Mouse (Mus musculus) heart, embryonic 13.5 days (tissue): Measurements from ENCODE around the gene Dao. TPM values are rescaled to one million over a fixed set of nuclear protein-coding genes. Genes with fewer than 3 reads are reported as not detected.
A peak's percentile ranks its signal among the peaks of the same experiment; 100 is the strongest.

Experiments
- ATAC-seq: fragments of 200-750 bp; cut with Nextera tagmentation; 2 replicates; pipeline ENCODE4 v1.8.0; 2017; ENCODE audit warnings: moderate TSS enrichment; ENCODE audit not compliant: insufficient number of reproducible peaks, low FRiP score, low TSS enrichment; ENCODE audit errors: extremely low read depth
- H3K27ac ChIP-seq: fragments of 300-500 bp; sonication (generic); replicated peaks from 2 replicates; pipeline ENCODE4 v1.5.1; 2015; ENCODE audit warnings: moderate library complexity, mild to moderate bottlenecking, inconsistent platforms
- H3K27me3 ChIP-seq: fragments of 300-500 bp; sonication (generic); replicated peaks from 2 replicates; pipeline ENCODE4 v1.6.1; 2015; ENCODE audit warnings: mild to moderate bottlenecking, inconsistent platforms
- H3K36me3 ChIP-seq: fragments of 300-500 bp; sonication (generic); 2 replicates; pipeline ENCODE4 v1.6.1; 2015; ENCODE audit warnings: mild to moderate bottlenecking, inconsistent platforms
- H3K4me1 ChIP-seq: fragments of 300-500 bp; sonication (generic); 2 replicates; pipeline ENCODE4 v1.6.1; 2015; ENCODE audit warnings: inconsistent platforms
- H3K4me2 ChIP-seq: fragments of 300-500 bp; sonication (generic); 2 replicates; pipeline ENCODE4 v1.6.1; 2015; ENCODE audit warnings: inconsistent platforms, mild to moderate bottlenecking, moderate library complexity
- H3K4me3 ChIP-seq: fragments of 300-500 bp; sonication (generic); 2 replicates; pipeline ENCODE4 v1.5.1; 2015; ENCODE audit warnings: moderate library complexity, mild to moderate bottlenecking, inconsistent platforms
- H3K9ac ChIP-seq: fragments of 300-500 bp; sonication (generic); 2 replicates; pipeline ENCODE4 v1.6.1; 2015; ENCODE audit warnings: inconsistent platforms, mild to moderate bottlenecking, moderate library complexity
- H3K9me3 ChIP-seq: fragments of 300-500 bp; sonication (generic); 2 replicates; pipeline ENCODE4 v1.6.1; 2016; ENCODE audit warnings: inconsistent platforms
- WGBS: fragments of 180-500 bp; shearing (Covaris S2); methylation state at CpG from one replicate; pipeline ENCODE4 v1.1.7; 2015; ENCODE audit warnings: mixed read lengths; 5-methylcytosine and 5-hydroxymethylcytosine counted together
- polyA plus RNA-seq: library from polyadenylated mRNA; unstranded; fragments of >200 nt; fragmentation: Nextera tagmentation; extraction: Ambion mirVana; gene quantifications from 2 replicates; pipeline ENCODE4 v1.2.1, GENCODE M21; 2015

Gene Dao
- not detected in 2 replicates for polyA plus RNA-seq

GRCm38 (mm10) chr5:114003542-114003941 lies at the start of gene Dao:
Gene Dao, plus strand, starts transcription at chr5:114003703.
- Histone ChIP-seq H3K4me2 (no peak within 1 kb of the TSS), H3K4me1 (no peaks in the 10 kb centered on the region), H3K9me3 (no peaks in the 10 kb centered on the region), H3K27me3 (peaks cover 10% of the 10 kb centered on the region; the same call in 1 of the 2 replicates), H3K27ac (no peak within 1 kb of the TSS), H3K36me3 (no peaks in the 10 kb centered on the region), H3K9ac (no peak within 1 kb of the TSS), H3K4me3 (no peak within 1 kb of the TSS)
- no peak for ATAC-seq
- 53% methylated on average over 5 of the region's 5 CpGs for WGBS

DNA sequence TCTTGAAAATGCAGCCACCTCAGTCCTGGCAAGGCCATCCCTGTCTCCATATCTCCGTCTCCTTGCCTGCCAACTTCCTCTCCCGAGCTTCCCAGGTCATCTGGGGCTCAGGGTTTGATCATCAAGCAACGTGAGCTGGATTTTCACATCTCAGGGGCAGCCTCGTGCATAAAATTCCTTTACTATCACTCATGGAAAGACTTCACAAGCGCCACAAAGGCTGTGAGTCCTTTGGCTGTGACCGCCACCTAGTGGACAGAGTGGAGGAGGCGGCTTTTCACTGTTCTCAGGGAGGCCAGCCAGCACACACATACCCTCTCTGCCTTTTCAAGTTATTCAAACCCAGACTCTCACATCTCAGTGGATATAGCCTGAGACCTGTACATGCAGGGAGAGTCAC lies 49.1 kb upstream of the Dao start:
- Histone ChIP-seq H3K36me3 (peaks cover 62% of the 10 kb centered on the region), H3K4me1 (peaks cover 67% of the 10 kb centered on the region), H3K9ac (no peak overlapping the region), H3K4me3 (no peak overlapping the region), H3K27me3 (no peaks in the 10 kb centered on the region), H3K4me2 (peak overlapping the region; percentile 36), H3K27ac (peak overlapping the region; percentile 82), H3K9me3 (no peaks in the 10 kb centered on the region)
- ATAC-seq = no peak
- 4% methylated on average over 7 of the region's 7 CpGs for whole genome bisulfite sequencing

DNA sequence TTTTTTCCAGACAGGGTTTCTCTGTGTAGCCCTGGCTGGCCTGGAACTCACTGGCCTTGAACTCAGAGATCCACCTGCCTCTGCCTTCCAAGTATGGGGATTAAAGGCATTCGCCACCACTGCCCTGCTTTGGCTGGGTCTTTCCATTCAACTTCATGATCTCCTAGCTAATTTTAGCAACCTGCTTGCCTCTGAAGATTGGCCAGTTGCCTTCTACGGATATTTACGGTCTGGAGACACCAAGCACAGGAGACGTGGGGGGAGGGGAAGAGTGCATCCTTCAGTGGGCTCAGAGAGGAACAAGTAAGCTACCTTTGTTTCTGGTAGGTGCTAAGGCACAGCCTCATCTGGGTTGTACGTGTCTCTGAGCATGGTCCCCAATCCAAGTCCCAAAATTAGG lies 48.2 kb upstream of the Dao start:
- peaks cover 56% of the 10 kb centered on the region for H3K36me3 ChIP-seq
- no peak for ATAC-seq

DNA sequence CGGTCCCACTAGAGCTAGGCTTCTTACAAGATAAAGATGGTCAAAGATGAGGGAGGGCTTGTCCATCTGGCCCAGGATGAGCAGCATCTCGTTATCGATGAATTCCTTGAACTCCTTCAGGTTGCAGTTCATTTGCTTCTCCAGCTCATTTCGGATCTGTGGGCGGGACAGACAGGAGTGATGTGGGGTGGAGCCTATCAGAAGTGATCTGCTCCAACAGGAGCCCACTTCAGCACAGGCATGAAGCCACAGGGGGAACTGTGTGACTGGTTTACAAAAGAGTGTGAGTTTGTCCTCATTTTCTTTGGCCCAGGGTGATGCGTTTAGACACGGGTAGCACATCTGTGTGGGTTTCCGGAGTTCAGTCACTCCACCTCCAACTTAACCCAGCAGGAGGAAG lies 47.8 kb upstream of the Dao start:
- Histone ChIP-seq H3K27ac (no peak overlapping the region), H3K4me2 (no peak overlapping the region), H3K4me1 (peaks cover 64% of the 10 kb centered on the region), H3K9ac (no peak overlapping the region), H3K9me3 (no peaks in the 10 kb centered on the region), H3K4me3 (no peak overlapping the region), H3K36me3 (peaks cover 56% of the 10 kb centered on the region), H3K27me3 (no peaks in the 10 kb centered on the region)
- 75% methylated on average over 8 of the region's 8 CpGs for WGBS
- ATAC-seq = no peak

More for the DNA sequence above, 48.2 kb upstream of the Dao start:
- no peak overlapping the region for H3K27ac ChIP-seq
- H3K9ac ChIP-seq = no peak overlapping the region
- 52% methylated on average over 5 of the region's 5 CpGs for WGBS
- no peaks in the 10 kb centered on the region for H3K9me3 ChIP-seq
- no peak overlapping the region for H3K4me2 ChIP-seq
- H3K4me3 ChIP-seq = no peak overlapping the region
- H3K27me3 ChIP-seq = no peaks in the 10 kb centered on the region
- peaks cover 68% of the 10 kb centered on the region for H3K4me1 ChIP-seq

DNA sequence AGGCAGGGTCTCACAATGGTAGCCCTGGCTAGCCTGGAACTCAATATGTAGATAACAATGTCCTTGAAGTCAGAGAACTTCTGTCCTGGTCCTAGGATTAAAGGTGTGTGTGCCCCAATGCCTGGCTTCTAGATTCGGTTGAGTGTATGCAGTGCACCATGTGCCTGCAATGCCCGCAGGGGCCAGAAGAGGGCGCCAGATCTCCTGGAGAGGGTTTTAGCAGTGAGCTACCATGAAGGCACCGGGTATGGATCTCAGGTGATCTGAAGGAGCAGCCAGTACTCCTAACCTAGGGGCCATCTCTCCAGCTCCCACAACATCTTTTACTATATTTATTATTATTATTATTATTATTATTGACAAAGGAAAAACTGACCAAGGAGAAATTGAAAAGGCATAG lies 47.0 kb upstream of the Dao start:
- Histone ChIP-seq H3K27ac (no peak overlapping the region), H3K9ac (no peak overlapping the region), H3K4me2 (no peak overlapping the region), H3K27me3 (no peaks in the 10 kb centered on the region), H3K4me3 (no peak overlapping the region), H3K9me3 (no peaks in the 10 kb centered on the region), H3K4me1 (peaks cover 62% of the 10 kb centered on the region), H3K36me3 (peaks cover 59% of the 10 kb centered on the region)
- 10% methylated on average over 4 of the region's 4 CpGs for WGBS
- ATAC-seq = no peak

DNA sequence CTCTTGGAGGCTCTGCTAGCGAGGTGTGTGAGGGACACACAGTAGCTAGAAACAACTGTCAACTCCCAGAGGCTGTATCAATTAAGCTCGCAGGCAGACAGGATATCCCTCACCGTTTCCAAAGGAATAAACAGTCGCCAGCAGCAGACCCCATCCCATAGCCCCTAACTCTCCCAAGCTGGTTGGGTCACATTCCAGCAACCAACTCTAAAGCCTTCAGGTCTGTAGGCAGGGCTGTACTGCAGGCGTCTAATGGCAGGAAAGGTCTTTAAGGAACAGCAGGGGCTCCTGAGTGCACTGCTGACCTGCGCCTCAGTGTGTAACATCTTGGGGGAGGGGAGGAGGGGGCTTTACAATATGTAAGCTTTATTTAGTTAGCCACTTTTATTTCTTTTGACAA lies 44.5 kb upstream of the Dao start:
- ATAC-seq = no peak
- 27% methylated on average over 6 of the region's 6 CpGs for WGBS
- Histone ChIP-seq H3K9ac (no peak overlapping the region), H3K27me3 (no peaks in the 10 kb centered on the region), H3K27ac (no peak overlapping the region), H3K4me3 (no peak overlapping the region), H3K36me3 (peaks cover 56% of the 10 kb centered on the region), H3K9me3 (no peaks in the 10 kb centered on the region), H3K4me2 (no peak overlapping the region), H3K4me1 (peaks cover 53% of the 10 kb centered on the region)

- no peak overlapping the region for H3K4me2 ChIP-seq
- H3K27me3 ChIP-seq = no peaks in the 10 kb centered on the region
- peaks cover 61% of the 10 kb centered on the region for H3K36me3 ChIP-seq
- ATAC-seq = no peak
- H3K4me3 ChIP-seq = no peak overlapping the region
- 63% methylated on average over 8 of the region's 8 CpGs for WGBS
- H3K4me1 ChIP-seq = peaks cover 41% of the 10 kb centered on the region
- no peak overlapping the region for H3K27ac ChIP-seq
- no peak overlapping the region for H3K9ac ChIP-seq
- no peaks in the 10 kb centered on the region for H3K9me3 ChIP-seq
Observed at GRCm38 (mm10) chr5:113960416-113960815, 43.1 kb upstream of the Dao start.

DNA sequence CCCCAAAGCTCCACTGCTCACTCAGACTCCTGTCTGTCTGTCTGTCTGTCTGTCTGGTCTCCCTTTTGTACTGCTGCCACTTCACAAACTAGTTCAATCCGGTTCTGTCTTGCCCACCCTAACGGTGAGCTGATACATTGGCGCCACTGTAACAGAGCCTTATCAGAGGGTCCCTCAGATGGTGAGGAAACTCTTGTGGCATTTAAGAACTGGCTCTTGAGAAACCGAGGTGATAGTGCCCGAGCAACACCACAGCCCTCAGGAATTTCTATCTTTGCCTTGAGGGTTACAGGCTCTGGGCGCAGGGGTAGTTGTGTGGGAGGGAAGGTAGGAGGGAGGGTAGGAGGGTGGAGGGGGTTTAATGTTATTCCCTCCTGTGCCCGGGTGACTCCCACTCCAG lies 41.7 kb upstream of the Dao start:
- Histone ChIP-seq H3K4me3 (no peak overlapping the region), H3K9me3 (no peaks in the 10 kb centered on the region), H3K27ac (peak overlapping the region; percentile 33), H3K36me3 (peaks cover 68% of the 10 kb centered on the region), H3K27me3 (no peaks in the 10 kb centered on the region), H3K4me1 (peaks cover 44% of the 10 kb centered on the region), H3K4me2 (peak overlapping the region; percentile 14; the same call in 1 of the 2 replicates), H3K9ac (no peak overlapping the region)
- 18% methylated on average over 7 of the region's 7 CpGs for WGBS
- ATAC-seq = no peak

- Histone ChIP-seq H3K27me3 (no peaks in the 10 kb centered on the region), H3K9me3 (no peaks in the 10 kb centered on the region), H3K36me3 (peaks cover 80% of the 10 kb centered on the region), H3K4me1 (peaks cover 36% of the 10 kb centered on the region), H3K27ac (no peak overlapping the region), H3K4me3 (no peak overlapping the region), H3K9ac (no peak overlapping the region), H3K4me2 (no peak overlapping the region)
- WGBS = 78% methylated on average over 14 of the region's 14 CpGs
- no peak for ATAC-seq
Observed at GRCm38 (mm10) chr5:113964972-113965371, 38.5 kb upstream of the Dao start.

GRCm38 (mm10) chr5:113965659-113966185 lies 37.8 kb upstream of the Dao start:
- peaks cover 35% of the 10 kb centered on the region for H3K4me1 ChIP-seq
- ATAC-seq = no peak
- H3K4me3 ChIP-seq = no peak overlapping the region
- no peak overlapping the region for H3K27ac ChIP-seq
- peaks cover 79% of the 10 kb centered on the region for H3K36me3 ChIP-seq
- 92% methylated on average over 7 of the region's 7 CpGs for WGBS
- no peak overlapping the region for H3K9ac ChIP-seq
- H3K27me3 ChIP-seq = no peaks in the 10 kb centered on the region
- H3K9me3 ChIP-seq = no peaks in the 10 kb centered on the region
- no peak overlapping the region for H3K4me2 ChIP-seq

DNA sequence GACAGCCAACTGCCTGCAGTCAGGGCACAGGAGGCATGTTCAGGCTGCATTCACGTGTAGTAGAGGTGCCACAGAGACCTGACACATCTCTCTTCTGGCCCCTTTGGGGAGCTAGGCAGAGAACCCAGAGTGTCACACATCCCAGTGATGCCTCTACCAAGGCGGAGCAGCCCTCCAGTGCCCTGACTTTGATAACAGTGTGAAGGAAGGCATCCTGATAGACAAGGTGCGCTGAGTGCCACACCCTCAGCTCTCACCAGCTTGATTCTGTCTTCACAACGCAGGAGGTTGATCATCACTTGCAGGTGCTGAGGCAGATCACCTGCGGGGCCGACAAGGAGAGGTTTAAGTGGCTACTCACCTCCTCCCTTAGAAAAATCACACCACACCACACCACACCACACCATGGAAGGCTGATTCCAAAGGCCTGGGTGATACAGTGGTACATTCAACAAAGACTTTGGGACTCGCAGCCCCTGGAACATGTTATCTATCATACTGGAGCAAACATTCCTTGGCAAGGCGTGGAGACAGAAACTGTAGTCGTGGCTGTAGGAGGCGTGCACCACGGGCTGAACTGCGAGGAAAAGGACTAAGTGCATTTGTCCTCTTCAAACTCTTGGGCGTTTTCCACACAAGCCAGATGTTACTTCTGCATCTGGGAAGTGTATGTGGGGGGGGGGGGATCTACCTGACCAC lies 36.9 kb upstream of the Dao start:
- H3K36me3 ChIP-seq = peaks cover 72% of the 10 kb centered on the region
- no peak overlapping the region for H3K4me2 ChIP-seq
- 0 out of 2 replicates have a peak overlapping the region, but pooled peaks have one; percentile 20 for H3K27ac ChIP-seq
- H3K9me3 ChIP-seq = no peaks in the 10 kb centered on the region
- ATAC-seq = no peak
- H3K4me1 ChIP-seq = peaks cover 28% of the 10 kb centered on the region
- WGBS = 68% methylated on average over 13 of the region's 13 CpGs
- no peak overlapping the region for H3K4me3 ChIP-seq
- no peaks in the 10 kb centered on the region for H3K27me3 ChIP-seq
- H3K9ac ChIP-seq = peak overlapping the region; percentile 33; the same call in 1 of the 2 replicates

DNA sequence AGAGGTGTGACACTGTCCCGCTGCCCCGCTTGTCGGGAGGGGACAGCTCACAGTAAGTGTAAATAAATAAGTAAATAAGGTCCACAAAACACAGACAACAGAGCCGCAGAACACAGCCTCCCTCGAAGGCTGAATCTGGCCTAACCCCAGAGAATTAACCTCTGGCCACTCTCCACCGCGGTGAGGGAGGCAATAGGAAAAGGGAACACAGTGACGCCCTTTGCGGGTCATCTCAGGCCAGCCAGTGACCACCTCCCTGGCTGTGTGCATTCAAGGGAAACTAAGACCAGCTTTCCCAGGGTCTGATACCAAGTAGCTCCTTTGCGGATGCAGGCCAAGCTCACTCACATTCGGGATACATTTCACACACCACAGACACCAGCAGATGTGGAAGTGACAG lies 35.1 kb upstream of the Dao start:
- Histone ChIP-seq H3K9me3 (no peaks in the 10 kb centered on the region), H3K9ac (no peak overlapping the region), H3K4me2 (no peak overlapping the region), H3K27ac (no peak overlapping the region), H3K4me3 (no peak overlapping the region), H3K4me1 (peaks cover 31% of the 10 kb centered on the region), H3K36me3 (peaks cover 70% of the 10 kb centered on the region), H3K27me3 (no peaks in the 10 kb centered on the region)
- WGBS = 84% methylated on average over 11 of the region's 11 CpGs
- no peak for ATAC-seq
